Mouse (Mus musculus): ENCODE results near the gene Hsp90ab1. TPM values are rescaled to one million over a fixed set of nuclear protein-coding genes. Genes with fewer than 3 reads are reported as not detected.

The Hsp90ab1 gene
- polyA plus RNA-seq, 1 experiment, result 924 TPM

GRCm38 (mm10) chr17:45612008-45612407 is 38.9 kb upstream of the Hsp90ab1 start:
- TF ChIP-seq POLR2A (IDR thresholded peaks at IDR 0.05; ENCODE audit: borderline replicate concordance, insufficient read depth, low read length) (no peak), CTCF (IDR thresholded peaks at IDR 0.05; ENCODE audit: borderline replicate concordance, insufficient read depth, low read depth, low read length) (no peak)
- Histone ChIP-seq H3K27ac (ENCODE audit: insufficient read depth, low read length) (no peak overlapping the region), H3K4me3 (replicated peaks; ENCODE audit: insufficient read depth, low read depth, low read length) (no peak overlapping the region), H3K4me1 (ENCODE audit: control insufficient read depth, insufficient read depth, low read length) (no peaks in the 10 kb centered on the region), H3K27me3 (ENCODE audit: control insufficient read depth, insufficient read depth, low read length) (no peaks in the 10 kb centered on the region)
- no peak for DNase-seq
- 85% methylated on average over 8 of the region's 8 CpGs for WGBS

GRCm38 (mm10) chr17:45610144-45610866 is 37.2 kb upstream of the Hsp90ab1 start:
- Histone ChIP-seq H3K4me3 (replicated peaks; ENCODE audit: insufficient read depth, low read depth, low read length) (no peak overlapping the region), H3K27me3 (ENCODE audit: control insufficient read depth, insufficient read depth, low read length) (no peaks in the 10 kb centered on the region), H3K4me1 (ENCODE audit: control insufficient read depth, insufficient read depth, low read length) (no peaks in the 10 kb centered on the region), H3K27ac (ENCODE audit: insufficient read depth, low read length) (no peak overlapping the region)
- WGBS, result 28% methylated on average over 5 of the region's 5 CpGs
- no peak for DNase-seq
- TF ChIP-seq CTCF (IDR thresholded peaks at IDR 0.05; ENCODE audit: borderline replicate concordance, insufficient read depth, low read depth, low read length), result no peak

GRCm38 (mm10) chr17:45608396-45608795 is 35.3 kb upstream of the Hsp90ab1 start:
- TF ChIP-seq CTCF (IDR thresholded peaks at IDR 0.05; ENCODE audit: borderline replicate concordance, insufficient read depth, low read depth, low read length), result no peak
- TF ChIP-seq POLR2A (IDR thresholded peaks at IDR 0.05; ENCODE audit: borderline replicate concordance, insufficient read depth, low read length), result no peak
- no peak for DNase-seq
- WGBS, result 93% methylated on average over 4 of the region's 4 CpGs
- Histone ChIP-seq H3K4me1 (ENCODE audit: control insufficient read depth, insufficient read depth, low read length) (no peaks in the 10 kb centered on the region), H3K27ac (ENCODE audit: insufficient read depth, low read length) (no peak overlapping the region), H3K27me3 (ENCODE audit: control insufficient read depth, insufficient read depth, low read length) (no peaks in the 10 kb centered on the region), H3K4me3 (replicated peaks; ENCODE audit: insufficient read depth, low read depth, low read length) (no peak overlapping the region)

- 80% methylated on average over 15 of the region's 15 CpGs for WGBS
- no peak for DNase-seq
- Histone ChIP-seq H3K4me3 (replicated peaks; ENCODE audit: insufficient read depth, low read depth, low read length) (no peak overlapping the region), H3K4me1 (ENCODE audit: control insufficient read depth, insufficient read depth, low read length) (no peaks in the 10 kb centered on the region), H3K27ac (ENCODE audit: insufficient read depth, low read length) (no peak overlapping the region), H3K27me3 (ENCODE audit: control insufficient read depth, insufficient read depth, low read length) (no peaks in the 10 kb centered on the region)
- no peak for TF ChIP-seq CTCF (IDR thresholded peaks at IDR 0.05; ENCODE audit: borderline replicate concordance, insufficient read depth, low read depth, low read length)
- TF ChIP-seq POLR2A (IDR thresholded peaks at IDR 0.05; ENCODE audit: borderline replicate concordance, insufficient read depth, low read length), result no peak
Measured at GRCm38 (mm10) chr17:45606992-45607879, 34.2 kb upstream of the Hsp90ab1 start.

- 71% methylated on average over 3 of the region's 3 CpGs for whole genome bisulfite sequencing
- no peak for TF ChIP-seq CTCF (IDR thresholded peaks at IDR 0.05; ENCODE audit: borderline replicate concordance, insufficient read depth, low read depth, low read length)
- no peak for TF ChIP-seq POLR2A (IDR thresholded peaks at IDR 0.05; ENCODE audit: borderline replicate concordance, insufficient read depth, low read length)
Measured at GRCm38 (mm10) chr17:45602984-45603383, 29.9 kb upstream of the Hsp90ab1 start.

GRCm38 (mm10) chr17:45601877-45602304 is 28.8 kb upstream of the Hsp90ab1 start, which contains the start of gene Mymx:
Mymx (minus strand) TSS chr17:45602102.
- Histone ChIP-seq H3K27ac (ENCODE audit: insufficient read depth, low read length) (no peak within 1 kb of the TSS), H3K4me3 (replicated peaks; ENCODE audit: insufficient read depth, low read depth, low read length) (no peak within 1 kb of the TSS), H3K4me1 (ENCODE audit: control insufficient read depth, insufficient read depth, low read length) (peaks cover 4% of the 10 kb centered on the region), H3K27me3 (ENCODE audit: control insufficient read depth, insufficient read depth, low read length) (no peaks in the 10 kb centered on the region)
- TF ChIP-seq POLR2A (IDR thresholded peaks at IDR 0.05; ENCODE audit: borderline replicate concordance, insufficient read depth, low read length), result no peak
- no peak for TF ChIP-seq CTCF (IDR thresholded peaks at IDR 0.05; ENCODE audit: borderline replicate concordance, insufficient read depth, low read depth, low read length)
- WGBS, result 59% methylated on average over 6 of the region's 6 CpGs
- DNase-seq, result no peak

More at GRCm38 (mm10) chr17:45602984-45603383, 29.9 kb upstream of the Hsp90ab1 start:
- Histone ChIP-seq H3K27me3 (ENCODE audit: control insufficient read depth, insufficient read depth, low read length) (no peaks in the 10 kb centered on the region), H3K27ac (ENCODE audit: insufficient read depth, low read length) (no peak overlapping the region), H3K4me3 (replicated peaks; ENCODE audit: insufficient read depth, low read depth, low read length) (no peak overlapping the region), H3K4me1 (ENCODE audit: control insufficient read depth, insufficient read depth, low read length) (no peaks in the 10 kb centered on the region)
- no peak for DNase-seq

- WGBS, result 40% methylated on average over 22 of the region's 22 CpGs
- H3K4me1 ChIP-seq (ENCODE audit: control insufficient read depth, insufficient read depth, low read length), result peaks cover 10% of the 10 kb centered on the region
- DNase-seq, result no peak
- no peak for TF ChIP-seq CTCF (IDR thresholded peaks at IDR 0.05; ENCODE audit: borderline replicate concordance, insufficient read depth, low read depth, low read length)
- no peak for TF ChIP-seq POLR2A (IDR thresholded peaks at IDR 0.05; ENCODE audit: borderline replicate concordance, insufficient read depth, low read length)
- H3K27ac ChIP-seq (ENCODE audit: insufficient read depth, low read length), result no peak overlapping the region
- no peaks in the 10 kb centered on the region for H3K27me3 ChIP-seq (ENCODE audit: control insufficient read depth, insufficient read depth, low read length)
- H3K4me3 ChIP-seq (replicated peaks; ENCODE audit: insufficient read depth, low read depth, low read length), result no peak overlapping the region
Measured at GRCm38 (mm10) chr17:45601325-45601724, 28.3 kb upstream of the Hsp90ab1 start.

Measured in cerebellum, adult 2 months (tissue).